Mouse (Mus musculus): Measurements from ENCODE around the gene Smco2.

GRCm38 (mm10) chr6:146848281-146848680, 1.6 kb upstream of the Smco2 start:
- TF ChIP-seq CTCF (IDR thresholded peaks at IDR 0.05; ENCODE audit: extremely low read depth, insufficient read depth, insufficient read length, insufficient replicate concordance) (no peak), POLR2A (IDR thresholded peaks at IDR 0.05; ENCODE audit: low read depth, low read length) (no peak)

Measured in spleen, adult 2 months (tissue).